Mouse (Mus musculus) erythroblast, embryonic 14.5 days (primary cell): Measurements from ENCODE around the gene Inka2.

Source experiments
- GATA1 ChIP-seq: IDR thresholded peaks from 2 replicates; pipeline ENCODE4 v1.6.1; 2012; ENCODE audit warnings: low read length, inconsistent platforms, mixed read lengths
- TAL1 ChIP-seq: IDR thresholded peaks from 3 replicates; pipeline ENCODE4 v1.6.1; 2012; ENCODE audit warnings: low read length, inconsistent platforms, mixed read lengths

DNA sequence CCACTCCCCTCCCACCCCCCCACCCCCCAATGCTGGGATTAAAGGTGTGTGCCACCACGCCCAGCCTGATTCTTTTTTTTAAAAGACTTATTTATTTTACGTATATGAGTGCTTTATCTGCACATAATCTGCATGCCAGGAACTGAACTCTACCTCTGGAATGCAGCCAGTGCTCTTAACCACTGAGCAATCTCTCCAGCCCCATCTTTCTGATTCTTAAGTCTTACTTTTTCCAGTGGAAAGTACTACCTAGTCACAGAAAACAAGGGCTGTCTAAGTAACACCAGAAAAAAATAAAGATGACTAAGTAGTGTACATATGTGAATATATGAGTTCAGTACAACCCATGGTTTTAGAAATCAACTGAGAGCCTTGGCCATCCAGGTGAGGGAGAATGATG lies 42.1 kb downstream of the Inka2 start:
- TF ChIP-seq TAL1 (no peak), GATA1 (no peak)
